Mouse (Mus musculus): ENCODE results near the gene Sec24b. TPM values are rescaled to one million over a fixed set of nuclear protein-coding genes. Genes with fewer than 3 reads are reported as not detected.

The Sec24b gene
- polyA plus RNA-seq, 1 experiment = 78.5 TPM

- no peak for TF ChIP-seq GATA1 (IDR thresholded peaks at IDR 0.05; ENCODE audit: low read length)
Measured at GRCm38 (mm10) chr3:129969432-129970395, 91.6 kb downstream of the Sec24b start, which contains the start of gene Mcub. Gene Mcub (minus strand): TSS chr3:129970206.

GRCm38 (mm10) chr3:129969031-129969430, 92.3 kb downstream of the Sec24b start:
- TF ChIP-seq GATA1 (IDR thresholded peaks at IDR 0.05; ENCODE audit: low read length) = no peak

- TF ChIP-seq GATA1 (IDR thresholded peaks at IDR 0.05; ENCODE audit: low read length) = no peak
Measured at GRCm38 (mm10) chr3:129967874-129968273, 93.5 kb downstream of the Sec24b start.

GRCm38 (mm10) chr3:129964681-129965080, 96.7 kb downstream of the Sec24b start:
- no peak for TF ChIP-seq GATA1 (IDR thresholded peaks at IDR 0.05; ENCODE audit: low read length)

- TF ChIP-seq GATA1 (IDR thresholded peaks at IDR 0.05; ENCODE audit: low read length) = no peak
Measured at GRCm38 (mm10) chr3:129962533-129962932, 98.8 kb downstream of the Sec24b start.

GRCm38 (mm10) chr3:129953296-129953695, 108.1 kb downstream of the Sec24b start:
- TF ChIP-seq GATA1 (IDR thresholded peaks at IDR 0.05; ENCODE audit: low read length) = no peak

- no peak for TF ChIP-seq GATA1 (IDR thresholded peaks at IDR 0.05; ENCODE audit: low read length)
Measured at GRCm38 (mm10) chr3:129949158-129949773, 112.1 kb downstream of the Sec24b start.

- TF ChIP-seq GATA1 (IDR thresholded peaks at IDR 0.05; ENCODE audit: low read length) = no peak
Measured at GRCm38 (mm10) chr3:129948359-129948758, 113.0 kb downstream of the Sec24b start.

- no peak for TF ChIP-seq GATA1 (IDR thresholded peaks at IDR 0.05; ENCODE audit: low read length)
Measured at GRCm38 (mm10) chr3:129946217-129946914, 115.0 kb downstream of the Sec24b start.

GRCm38 (mm10) chr3:129943813-129944212, 117.5 kb downstream of the Sec24b start:
- TF ChIP-seq GATA1 (IDR thresholded peaks at IDR 0.05; ENCODE audit: low read length) = no peak

GRCm38 (mm10) chr3:129941291-129941690, 120.1 kb downstream of the Sec24b start:
- TF ChIP-seq GATA1 (IDR thresholded peaks at IDR 0.05; ENCODE audit: low read length) = no peak

GRCm38 (mm10) chr3:129940780-129941179, 120.6 kb downstream of the Sec24b start:
- no peak for TF ChIP-seq GATA1 (IDR thresholded peaks at IDR 0.05; ENCODE audit: low read length)

- no peak for TF ChIP-seq GATA1 (IDR thresholded peaks at IDR 0.05; ENCODE audit: low read length)
Measured at GRCm38 (mm10) chr3:129939058-129939457, 122.3 kb downstream of the Sec24b start.

GRCm38 (mm10) chr3:129937848-129938247, 123.5 kb downstream of the Sec24b start:
- no peak for TF ChIP-seq GATA1 (IDR thresholded peaks at IDR 0.05; ENCODE audit: low read length)

- no peak for TF ChIP-seq GATA1 (IDR thresholded peaks at IDR 0.05; ENCODE audit: low read length)
Measured at GRCm38 (mm10) chr3:129936561-129936960, 124.8 kb downstream of the Sec24b start.

Other genes with a start within 250 kb of the Sec24b start
- gene Rrh, start 239.0 kb downstream of the Sec24b start, polyA plus RNA-seq (2012) = not detected in 2 replicates
- gene Gar1, start 230.2 kb downstream of the Sec24b start, polyA plus RNA-seq (2012) = 133 and 197 TPM in 2 replicates
- not detected in 2 replicates for gene Cfi, start 225.7 kb downstream of the Sec24b start, polyA plus RNA-seq (2012)
- gene Pla2g12a, start 182.9 kb downstream of the Sec24b start, polyA plus RNA-seq (2012) = 130 and 181 TPM in 2 replicates
- gene Casp6, start 160.1 kb downstream of the Sec24b start, polyA plus RNA-seq (2012) = 15.5 and 21.0 TPM in 2 replicates
- not detected in 2 replicates for gene Mcub, start 91.3 kb downstream of the Sec24b start, polyA plus RNA-seq (2012)
- gene Col25a1, start 69.9 kb upstream of the Sec24b start, polyA plus RNA-seq (2012) = not detected in 2 replicates